Mouse (Mus musculus): ENCODE results near the gene Pank2. TPM values are rescaled to one million over a fixed set of nuclear protein-coding genes. Genes with fewer than 3 reads are reported as not detected.

Gene Pank2
- polyA plus RNA-seq, 1 experiment from 2014 or later: 28.3 TPM

- ATAC-seq (ENCODE audit: low FRiP score, low TSS enrichment) (peak; percentile 46), DNase-seq (ENCODE audit: low spot score) (no peak)
- TF ChIP-seq CTCF (IDR thresholded peaks at IDR 0.05; ENCODE audit: low read depth) (no peak), EP300 (optimal IDR thresholded peaks at IDR 0.05) (no peak)
- Histone ChIP-seq H3K9ac (ENCODE audit: low read length) (peak overlapping the region; percentile 72), H3K4me1 (replicated peaks; ENCODE audit: control insufficient read depth, insufficient read depth) (0 out of 2 replicates have a peak, but pooled peaks cover 6% of the 10 kb centered on the region), H3K9me3 (ENCODE audit: control insufficient read depth, low read length) (no peaks in the 10 kb centered on the region), H3K36me3 (ENCODE audit: control insufficient read depth, insufficient read depth, low read length) (no peaks in the 10 kb centered on the region), H3K27me3 (ENCODE audit: control insufficient read depth, insufficient read depth, low read length) (no peaks in the 10 kb centered on the region), H3K27ac (replicated peaks) (peak overlapping the region; percentile 100), H3K4me2 (replicated peaks; ENCODE audit: low read depth) (peak overlapping the region; percentile 77), H3K4me3 (ENCODE audit: low read depth, low read length) (peak overlapping the region; percentile 79)
- WGBS: 6% methylated on average over 10 of the region's 10 CpGs
Observed at GRCm38 (mm10) chr2:131261481-131262212, 648 bp upstream of the Pank2 start.

GRCm38 (mm10) chr2:131262680-131263670 lies 680 bp downstream of the Pank2 start:
- H3K27me3 ChIP-seq (ENCODE audit: control insufficient read depth, insufficient read depth, low read length): no peaks in the 10 kb centered on the region
- 0 out of 2 replicates have a peak, but pooled peaks cover 6% of the 10 kb centered on the region for H3K4me1 ChIP-seq (replicated peaks; ENCODE audit: control insufficient read depth, insufficient read depth)
- peak overlapping the region; percentile 100 for H3K27ac ChIP-seq (replicated peaks)
- DNase-seq (ENCODE audit: low spot score) (peak; percentile 26), ATAC-seq (ENCODE audit: low FRiP score, low TSS enrichment) (peak; percentile 86)
- no peaks in the 10 kb centered on the region for H3K9me3 ChIP-seq (ENCODE audit: control insufficient read depth, low read length)
- no peaks in the 10 kb centered on the region for H3K36me3 ChIP-seq (ENCODE audit: control insufficient read depth, insufficient read depth, low read length)
- no peak for TF ChIP-seq CTCF (IDR thresholded peaks at IDR 0.05; ENCODE audit: low read depth)
- no peak for TF ChIP-seq EP300 (optimal IDR thresholded peaks at IDR 0.05)
- peak overlapping the region; percentile 62 for H3K4me2 ChIP-seq (replicated peaks; ENCODE audit: low read depth)
- WGBS: under 1% methylated on average over 44 of the region's 59 CpGs
- H3K4me3 ChIP-seq (ENCODE audit: low read depth, low read length): peak overlapping the region; percentile 79
- peak overlapping the region; percentile 91 for H3K9ac ChIP-seq (ENCODE audit: low read length)

GRCm38 (mm10) chr2:131264027-131264426 lies 1.7 kb downstream of the Pank2 start:
- Histone ChIP-seq H3K4me2 (replicated peaks; ENCODE audit: low read depth) (peak overlapping the region; percentile 62; the same call in 1 of the 2 replicates), H3K27ac (replicated peaks) (no peak overlapping the region), H3K9ac (ENCODE audit: low read length) (no peak overlapping the region), H3K27me3 (ENCODE audit: control insufficient read depth, insufficient read depth, low read length) (no peaks in the 10 kb centered on the region), H3K4me3 (ENCODE audit: low read depth, low read length) (no peak overlapping the region), H3K4me1 (replicated peaks; ENCODE audit: control insufficient read depth, insufficient read depth) (0 out of 2 replicates have a peak, but pooled peaks cover 6% of the 10 kb centered on the region), H3K36me3 (ENCODE audit: control insufficient read depth, insufficient read depth, low read length) (no peaks in the 10 kb centered on the region), H3K9me3 (ENCODE audit: control insufficient read depth, low read length) (no peaks in the 10 kb centered on the region)
- 38% methylated on average over 6 of the region's 6 CpGs for WGBS
- ATAC-seq (ENCODE audit: low FRiP score, low TSS enrichment) (no peak), DNase-seq (ENCODE audit: low spot score) (no peak)
- no peak for TF ChIP-seq EP300 (optimal IDR thresholded peaks at IDR 0.05)
- no peak for TF ChIP-seq CTCF (IDR thresholded peaks at IDR 0.05; ENCODE audit: low read depth)

GRCm38 (mm10) chr2:131265056-131265455 lies 2.8 kb downstream of the Pank2 start:
- no peak overlapping the region for H3K4me3 ChIP-seq (ENCODE audit: low read depth, low read length)
- no peak overlapping the region for H3K9ac ChIP-seq (ENCODE audit: low read length)
- WGBS: 67% methylated on average over 2 of the region's 2 CpGs
- H3K27me3 ChIP-seq (ENCODE audit: control insufficient read depth, insufficient read depth, low read length): no peaks in the 10 kb centered on the region
- 0 out of 2 replicates have a peak, but pooled peaks cover 6% of the 10 kb centered on the region for H3K4me1 ChIP-seq (replicated peaks; ENCODE audit: control insufficient read depth, insufficient read depth)
- H3K27ac ChIP-seq (replicated peaks): no peak overlapping the region
- H3K4me2 ChIP-seq (replicated peaks; ENCODE audit: low read depth): no peak overlapping the region
- no peaks in the 10 kb centered on the region for H3K36me3 ChIP-seq (ENCODE audit: control insufficient read depth, insufficient read depth, low read length)
- ATAC-seq (ENCODE audit: low FRiP score, low TSS enrichment): no peak
- no peak for DNase-seq (ENCODE audit: low spot score)
- no peaks in the 10 kb centered on the region for H3K9me3 ChIP-seq (ENCODE audit: control insufficient read depth, low read length)
- no peak for TF ChIP-seq CTCF (IDR thresholded peaks at IDR 0.05; ENCODE audit: low read depth)
- TF ChIP-seq EP300 (optimal IDR thresholded peaks at IDR 0.05): no peak

GRCm38 (mm10) chr2:131275493-131275892 lies 13.2 kb downstream of the Pank2 start:
- DNase-seq (ENCODE audit: low spot score) (no peak), ATAC-seq (ENCODE audit: low FRiP score, low TSS enrichment) (no peak)
- Histone ChIP-seq H3K27ac (replicated peaks) (no peak overlapping the region), H3K9me3 (ENCODE audit: control insufficient read depth, low read length) (no peaks in the 10 kb centered on the region), H3K27me3 (ENCODE audit: control insufficient read depth, insufficient read depth, low read length) (no peaks in the 10 kb centered on the region), H3K4me2 (replicated peaks; ENCODE audit: low read depth) (no peak overlapping the region), H3K36me3 (ENCODE audit: control insufficient read depth, insufficient read depth, low read length) (0 out of 2 replicates have a peak, but pooled peaks cover 5% of the 10 kb centered on the region), H3K9ac (ENCODE audit: low read length) (no peak overlapping the region), H3K4me1 (replicated peaks; ENCODE audit: control insufficient read depth, insufficient read depth) (no peaks in the 10 kb centered on the region), H3K4me3 (ENCODE audit: low read depth, low read length) (no peak overlapping the region)
- no peak for TF ChIP-seq CTCF (IDR thresholded peaks at IDR 0.05; ENCODE audit: low read depth)
- 95% methylated on average over 3 of the region's 3 CpGs for WGBS

All from stomach, postnatal 0 days (tissue).